Mouse (Mus musculus) macrophage (primary cell): ENCODE data around the gene Pmepa1. TPM values are rescaled to one million over a fixed set of nuclear protein-coding genes. Genes with fewer than 3 reads are reported as not detected.

Experiments used
- H3K27ac ChIP-seq: fragments of 350-480 bp; formaldehyde crosslinking; 2 replicates; pipeline ENCODE4 v1.9.0; 2021
- H3K36me3 ChIP-seq: fragments of 350-480 bp; formaldehyde crosslinking; 2 replicates; pipeline ENCODE4 v1.9.0; 2021; ENCODE audit errors: inconsistent target
- H3K4me3 ChIP-seq: fragments of 350-480 bp; formaldehyde crosslinking; 2 replicates; pipeline ENCODE4 v1.9.0; 2021; ENCODE audit errors: inconsistent target
- H3K79me2 ChIP-seq: fragments of 350-480 bp; formaldehyde crosslinking; 2 replicates; pipeline ENCODE4 v1.9.0; 2021; ENCODE audit errors: inconsistent target
- WGBS: methylation state at CpG from one replicate; pipeline ENCODE4 v1.1.7; 2026; ENCODE audit warnings: inconsistent platforms; ENCODE audit not compliant: missing documents; 5-methylcytosine and 5-hydroxymethylcytosine counted together
- polyA plus RNA-seq: library from polyadenylated mRNA; stranded (reverse); fragments of 250-400 nt; gene quantifications from 3 replicates; pipeline ENCODE4 v1.2.4, GENCODE M21; 2018; ENCODE audit warnings: inconsistent platforms

Gene Pmepa1
- polyA plus RNA-seq, 1 experiment from 2014 or later: 0.32 TPM

- H3K4me3 ChIP-seq: no peak overlapping the region
- WGBS: 90% methylated on average over 11 of the region's 11 CpGs
- no peak overlapping the region for H3K27ac ChIP-seq
- no peaks in the 10 kb centered on the region; the same call in 1 of the 2 replicates for H3K79me2 ChIP-seq
- no peaks in the 10 kb centered on the region for H3K36me3 ChIP-seq
Observed at GRCm38 (mm10) chr2:173270601-173271248, 5.6 kb downstream of the Pmepa1 start.

- Histone ChIP-seq H3K36me3 (no peaks in the 10 kb centered on the region), H3K79me2 (no peaks in the 10 kb centered on the region; the same call in 1 of the 2 replicates), H3K4me3 (no peak overlapping the region), H3K27ac (no peak overlapping the region)
- WGBS: 89% methylated on average over 9 of the region's 9 CpGs
Observed at GRCm38 (mm10) chr2:173270196-173270595, 6.1 kb downstream of the Pmepa1 start.

- no peaks in the 10 kb centered on the region; the same call in 1 of the 2 replicates for H3K79me2 ChIP-seq
- H3K36me3 ChIP-seq: no peaks in the 10 kb centered on the region
- 88% methylated on average over 3 of the region's 3 CpGs for WGBS
- H3K27ac ChIP-seq: no peak overlapping the region
- H3K4me3 ChIP-seq: no peak overlapping the region
Observed at GRCm38 (mm10) chr2:173267562-173267961, 8.8 kb downstream of the Pmepa1 start.

- WGBS: 70% methylated on average over 24 of the region's 25 CpGs
- Histone ChIP-seq H3K27ac (no peak overlapping the region), H3K79me2 (no peaks in the 10 kb centered on the region), H3K4me3 (no peak overlapping the region), H3K36me3 (no peaks in the 10 kb centered on the region)
Observed at GRCm38 (mm10) chr2:173266349-173267112, 9.8 kb downstream of the Pmepa1 start.

GRCm38 (mm10) chr2:173265468-173266265 lies 10.7 kb downstream of the Pmepa1 start:
- Histone ChIP-seq H3K4me3 (no peak overlapping the region), H3K36me3 (no peaks in the 10 kb centered on the region), H3K27ac (no peak overlapping the region), H3K79me2 (no peaks in the 10 kb centered on the region)
- 93% methylated on average over 21 of the region's 22 CpGs for WGBS

- Histone ChIP-seq H3K4me3 (no peak overlapping the region), H3K79me2 (no peaks in the 10 kb centered on the region), H3K27ac (no peak overlapping the region), H3K36me3 (no peaks in the 10 kb centered on the region)
- WGBS: 62% methylated on average over 13 of the region's 13 CpGs
Observed at GRCm38 (mm10) chr2:173264467-173265128, 11.7 kb downstream of the Pmepa1 start.

- no peak overlapping the region for H3K27ac ChIP-seq
- no peaks in the 10 kb centered on the region for H3K79me2 ChIP-seq
- WGBS: 28% methylated on average over 11 of the region's 11 CpGs
- no peaks in the 10 kb centered on the region for H3K36me3 ChIP-seq
- no peak overlapping the region for H3K4me3 ChIP-seq
Observed at GRCm38 (mm10) chr2:173263636-173264330, 12.6 kb downstream of the Pmepa1 start.

- 90% methylated on average over 10 of the region's 10 CpGs for whole genome bisulfite sequencing
- Histone ChIP-seq H3K4me3 (no peak overlapping the region), H3K27ac (no peak overlapping the region), H3K79me2 (no peaks in the 10 kb centered on the region), H3K36me3 (no peaks in the 10 kb centered on the region)
Observed at GRCm38 (mm10) chr2:173261497-173261896, 14.8 kb downstream of the Pmepa1 start.

GRCm38 (mm10) chr2:173258459-173259091 lies 17.8 kb downstream of the Pmepa1 start:
- Histone ChIP-seq H3K27ac (no peak overlapping the region), H3K36me3 (no peaks in the 10 kb centered on the region), H3K4me3 (no peak overlapping the region), H3K79me2 (no peaks in the 10 kb centered on the region)
- WGBS: 77% methylated on average over 9 of the region's 9 CpGs

GRCm38 (mm10) chr2:173257610-173258009 lies 18.7 kb downstream of the Pmepa1 start:
- no peak overlapping the region for H3K27ac ChIP-seq
- H3K4me3 ChIP-seq: no peak overlapping the region
- H3K79me2 ChIP-seq: no peaks in the 10 kb centered on the region
- no peaks in the 10 kb centered on the region for H3K36me3 ChIP-seq
- WGBS: 57% methylated on average over 7 of the region's 7 CpGs

- H3K79me2 ChIP-seq: no peaks in the 10 kb centered on the region
- 80% methylated on average over 4 of the region's 4 CpGs for WGBS
- H3K36me3 ChIP-seq: no peaks in the 10 kb centered on the region
- H3K27ac ChIP-seq: no peak overlapping the region
- no peak overlapping the region for H3K4me3 ChIP-seq
Observed at GRCm38 (mm10) chr2:173256552-173256949, 19.8 kb downstream of the Pmepa1 start.

- no peaks in the 10 kb centered on the region for H3K36me3 ChIP-seq
- H3K79me2 ChIP-seq: no peaks in the 10 kb centered on the region
- no peak overlapping the region for H3K4me3 ChIP-seq
- WGBS: 95% methylated on average over 7 of the region's 7 CpGs
- H3K27ac ChIP-seq: no peak overlapping the region
Observed at GRCm38 (mm10) chr2:173255810-173256551, 20.4 kb downstream of the Pmepa1 start.
